Mouse (Mus musculus) limb, embryonic 11.5 days (tissue): Measurements from ENCODE around the gene Nle1. TPM values are rescaled to one million over a fixed set of nuclear protein-coding genes. Genes with fewer than 3 reads are reported as not detected.

ENCODE experiments used
- ATAC-seq: fragments of 200-750 bp; cut with Nextera tagmentation; 2 replicates; pipeline ENCODE4 v1.8.0; 2017; ENCODE audit warnings: low read depth; ENCODE audit not compliant: insufficient number of reproducible peaks, low FRiP score, low TSS enrichment
- DNase-seq: peaks from one replicate; pipeline ENCODE4 v3.0.0-alpha.2; 2015; ENCODE audit warnings: low spot score
- H3K27ac ChIP-seq: fragments of 300-500 bp; sonication (generic); replicated peaks from 2 replicates; pipeline ENCODE4 v1.5.1; 2014; ENCODE audit warnings: low read depth, mild to moderate bottlenecking, low read length
- H3K27me3 ChIP-seq: fragments of 300-500 bp; sonication (generic); 2 replicates; pipeline ENCODE4 v1.6.1; 2014; ENCODE audit warnings: mild to moderate bottlenecking, low read length, mixed read lengths; ENCODE audit not compliant: control insufficient read depth, insufficient read depth
- H3K36me3 ChIP-seq: fragments of 300-500 bp; sonication (generic); 2 replicates; pipeline ENCODE4 v1.6.1; 2014; ENCODE audit warnings: mild to moderate bottlenecking, low read length, moderate library complexity, mixed read lengths; ENCODE audit not compliant: control insufficient read depth, insufficient read depth
- H3K4me1 ChIP-seq: fragments of 300-500 bp; sonication (generic); 2 replicates; pipeline ENCODE4 v1.6.1; 2014; ENCODE audit warnings: low read length, mixed read lengths; ENCODE audit not compliant: control insufficient read depth, insufficient read depth
- H3K4me2 ChIP-seq: fragments of 300-500 bp; sonication (generic); 2 replicates; pipeline ENCODE4 v1.6.1; 2014; ENCODE audit warnings: low read depth, mild to moderate bottlenecking, moderate library complexity; ENCODE audit not compliant: severe bottlenecking
- H3K4me3 ChIP-seq: fragments of 300-500 bp; sonication (generic); 2 replicates; pipeline ENCODE4 v1.5.1; 2014; ENCODE audit warnings: low read depth, low read length
- H3K9ac ChIP-seq: fragments of 300-500 bp; sonication (generic); 2 replicates; pipeline ENCODE4 v1.6.1; 2014; ENCODE audit warnings: mild to moderate bottlenecking, low read length
- H3K9me3 ChIP-seq: fragments of 300-500 bp; sonication (generic); 2 replicates; pipeline ENCODE4 v1.6.1; 2016; ENCODE audit warnings: low read length; ENCODE audit not compliant: control insufficient read depth
- WGBS: fragments of 180-500 bp; shearing (Covaris S2); extraction: QIAGEN DNeasy Blood & Tissue Kit; methylation state at CpG from one replicate; pipeline ENCODE4 v1.1.7; 2014; 5-methylcytosine and 5-hydroxymethylcytosine counted together
- polyA plus RNA-seq: library from polyadenylated mRNA; unstranded; fragments of >200 nt; fragmentation: Nextera tagmentation; extraction: Ambion mirVana; gene quantifications from 2 replicates; pipeline ENCODE4 v1.2.1, GENCODE M21; 2014

Gene Nle1
- polyA plus RNA-seq, 1 experiment from 2014 or later: 31.2 TPM

- no peak overlapping the region for H3K9ac ChIP-seq
- H3K27ac ChIP-seq: no peak overlapping the region
- no peaks in the 10 kb centered on the region for H3K9me3 ChIP-seq
- no peak overlapping the region for H3K4me2 ChIP-seq
- DNase-seq (no peak), ATAC-seq (no peak)
- no peaks in the 10 kb centered on the region for H3K36me3 ChIP-seq
- WGBS: 72% methylated on average over 10 of the region's 10 CpGs
- H3K4me3 ChIP-seq: no peak overlapping the region
- no peaks in the 10 kb centered on the region for H3K27me3 ChIP-seq
- H3K4me1 ChIP-seq: peaks cover 8% of the 10 kb centered on the region; the same call in 1 of the 2 replicates
Measured at GRCm38 (mm10) chr11:82888491-82888946, 19.7 kb downstream of the Nle1 start.

- Histone ChIP-seq H3K4me2 (no peak overlapping the region), H3K4me1 (peaks cover 8% of the 10 kb centered on the region; the same call in 1 of the 2 replicates), H3K27me3 (no peaks in the 10 kb centered on the region), H3K9ac (no peak overlapping the region), H3K27ac (no peak overlapping the region), H3K9me3 (no peaks in the 10 kb centered on the region), H3K36me3 (no peaks in the 10 kb centered on the region), H3K4me3 (no peak overlapping the region)
- 87% methylated on average over 3 of the region's 3 CpGs for WGBS
- ATAC-seq: no peak
- no peak for DNase-seq
Measured at GRCm38 (mm10) chr11:82886559-82886958, 21.7 kb downstream of the Nle1 start.

GRCm38 (mm10) chr11:82883180-82883579, 25.0 kb downstream of the Nle1 start:
- no peaks in the 10 kb centered on the region for H3K9me3 ChIP-seq
- ATAC-seq (no peak), DNase-seq (no peak)
- no peaks in the 10 kb centered on the region for H3K27me3 ChIP-seq
- no peak overlapping the region for H3K27ac ChIP-seq
- no peaks in the 10 kb centered on the region for H3K4me1 ChIP-seq
- H3K4me2 ChIP-seq: no peak overlapping the region
- 61% methylated on average over 8 of the region's 8 CpGs for WGBS
- H3K36me3 ChIP-seq: 0 out of 2 replicates have a peak, but pooled peaks cover 2% of the 10 kb centered on the region
- no peak overlapping the region for H3K4me3 ChIP-seq
- no peak overlapping the region for H3K9ac ChIP-seq

- Histone ChIP-seq H3K4me1 (no peaks in the 10 kb centered on the region), H3K4me2 (no peak overlapping the region), H3K36me3 (0 out of 2 replicates have a peak, but pooled peaks cover 2% of the 10 kb centered on the region), H3K27ac (no peak overlapping the region), H3K27me3 (no peaks in the 10 kb centered on the region), H3K9me3 (no peaks in the 10 kb centered on the region), H3K4me3 (no peak overlapping the region), H3K9ac (no peak overlapping the region)
- ATAC-seq (no peak), DNase-seq (no peak)
- WGBS: 79% methylated on average over 7 of the region's 7 CpGs
Measured at GRCm38 (mm10) chr11:82877726-82878344, 30.4 kb downstream of the Nle1 start.

- no peaks in the 10 kb centered on the region for H3K27me3 ChIP-seq
- DNase-seq: no peak
- no peaks in the 10 kb centered on the region for H3K4me1 ChIP-seq
- no peak overlapping the region for H3K27ac ChIP-seq
- 0 out of 2 replicates have a peak, but pooled peaks cover 2% of the 10 kb centered on the region for H3K36me3 ChIP-seq
- WGBS: 89% methylated on average over 5 of the region's 5 CpGs
- H3K9ac ChIP-seq: no peak overlapping the region
- H3K4me3 ChIP-seq: no peak overlapping the region
- no peak overlapping the region for H3K4me2 ChIP-seq
- no peaks in the 10 kb centered on the region for H3K9me3 ChIP-seq
- no peak for ATAC-seq
Measured at GRCm38 (mm10) chr11:82875631-82876030, 32.6 kb downstream of the Nle1 start.

- H3K9me3 ChIP-seq: no peaks in the 10 kb centered on the region
- no peak overlapping the region for H3K4me3 ChIP-seq
- 90% methylated on average over 5 of the region's 5 CpGs for WGBS
- no peak overlapping the region for H3K9ac ChIP-seq
- no peak overlapping the region for H3K4me2 ChIP-seq
- DNase-seq (no peak), ATAC-seq (no peak)
- no peaks in the 10 kb centered on the region for H3K27me3 ChIP-seq
- H3K27ac ChIP-seq: no peak overlapping the region
- no peaks in the 10 kb centered on the region for H3K4me1 ChIP-seq
- 0 out of 2 replicates have a peak, but pooled peaks cover 2% of the 10 kb centered on the region for H3K36me3 ChIP-seq
Measured at GRCm38 (mm10) chr11:82874924-82875323, 33.3 kb downstream of the Nle1 start.

- ATAC-seq (peak; percentile 96), DNase-seq (peak; percentile 98)
- no peaks in the 10 kb centered on the region for H3K9me3 ChIP-seq
- no peaks in the 10 kb centered on the region for H3K36me3 ChIP-seq
- H3K9ac ChIP-seq: peak within 1 kb of the TSS; percentile 72
- no peak within 1 kb of the TSS for H3K27ac ChIP-seq
- no peaks in the 10 kb centered on the region for H3K27me3 ChIP-seq
- under 1% methylated on average over 42 of the region's 43 CpGs for WGBS
- peak within 1 kb of the TSS; percentile 72 for H3K4me2 ChIP-seq
- peak within 1 kb of the TSS; percentile 80 for H3K4me3 ChIP-seq
- 0 out of 2 replicates have a peak, but pooled peaks cover 2% of the 10 kb centered on the region for H3K4me1 ChIP-seq
Measured at GRCm38 (mm10) chr11:82871031-82871446, 37.2 kb downstream of the Nle1 start, which contains the start of gene Rffl. Gene Rffl, minus strand, starts transcription at chr11:82871210.

- 0 out of 2 replicates have a peak, but pooled peaks cover 2% of the 10 kb centered on the region for H3K4me1 ChIP-seq
- no peaks in the 10 kb centered on the region for H3K27me3 ChIP-seq
- H3K9ac ChIP-seq: peak overlapping the region; percentile 72
- H3K4me3 ChIP-seq: peak overlapping the region; percentile 80
- peak overlapping the region; percentile 72 for H3K4me2 ChIP-seq
- 4% methylated on average over 36 of the region's 36 CpGs for WGBS
- ATAC-seq (0 out of 2 replicates have a peak, but pooled peaks have one; percentile 19), DNase-seq (no peak)
- H3K36me3 ChIP-seq: no peaks in the 10 kb centered on the region
- no peaks in the 10 kb centered on the region for H3K9me3 ChIP-seq
- H3K27ac ChIP-seq: no peak overlapping the region
Measured at GRCm38 (mm10) chr11:82870173-82871030, 37.8 kb downstream of the Nle1 start.
